Mouse (Mus musculus): ENCODE results near the gene Thop1. TPM values are rescaled to one million over a fixed set of nuclear protein-coding genes. Genes with fewer than 3 reads are reported as not detected.
"Not testable (repeated sequence)": the region's sequence is repeated elsewhere in the genome, so short reads cannot be mapped to it uniquely, and the experiment has no call there.

The Thop1 gene
- polyA plus RNA-seq, 1 experiment from 2014 or later, result 54.1 TPM

DNA sequence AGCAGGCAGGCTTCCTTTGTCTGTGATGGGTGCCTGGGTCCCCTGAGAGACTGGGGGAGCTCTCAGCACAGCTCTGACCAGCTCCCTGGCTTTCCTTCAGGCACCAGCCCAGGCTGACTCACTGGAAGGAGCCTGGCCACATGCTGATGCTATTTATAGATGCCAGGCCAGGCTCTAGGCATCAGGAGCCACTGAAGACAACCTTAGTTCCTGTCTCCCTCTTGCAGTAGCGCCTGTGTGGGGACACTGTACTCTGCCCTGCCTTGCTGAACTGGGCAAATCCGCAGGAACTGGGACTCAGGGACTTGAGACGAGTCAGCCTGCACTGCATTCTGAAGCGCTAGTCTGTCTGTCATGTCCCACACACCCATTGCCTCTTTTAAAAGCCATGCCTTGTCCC is 42.5 kb upstream of the Thop1 start:
- no peak overlapping the region for H3K4me3 ChIP-seq (ENCODE audit: low read depth, low read length)
- peaks cover 14% of the 10 kb centered on the region for H3K36me3 ChIP-seq (ENCODE audit: control insufficient read depth, insufficient read depth, low read length)
- no peak for ATAC-seq (replicated peaks; ENCODE audit: low FRiP score, low TSS enrichment, low read depth)
- H3K9me3 ChIP-seq (ENCODE audit: control insufficient read depth, low read length), result no peaks in the 10 kb centered on the region
- no peak overlapping the region for H3K9ac ChIP-seq (ENCODE audit: low read length)
- peaks cover 38% of the 10 kb centered on the region for H3K27me3 ChIP-seq (replicated peaks; ENCODE audit: control insufficient read depth, insufficient read depth, low read length)
- DNase-seq (ENCODE audit: low spot score), result no peak
- no peak overlapping the region for H3K4me2 ChIP-seq (ENCODE audit: low read length)
- H3K4me1 ChIP-seq (replicated peaks; ENCODE audit: control insufficient read depth, insufficient read depth, low read length), result 0 out of 2 replicates have a peak, but pooled peaks cover 2% of the 10 kb centered on the region
- 62% methylated on average over 4 of the region's 4 CpGs for WGBS
- no peak overlapping the region for H3K27ac ChIP-seq (ENCODE audit: low read depth)

GRCm38 (mm10) chr10:81028219-81028618 is 41.6 kb upstream of the Thop1 start:
- Histone ChIP-seq H3K4me1 (replicated peaks; ENCODE audit: control insufficient read depth, insufficient read depth, low read length) (0 out of 2 replicates have a peak, but pooled peaks cover 2% of the 10 kb centered on the region), H3K4me3 (ENCODE audit: low read depth, low read length) (no peak overlapping the region), H3K36me3 (ENCODE audit: control insufficient read depth, insufficient read depth, low read length) (peaks cover 14% of the 10 kb centered on the region), H3K9ac (ENCODE audit: low read length) (no peak overlapping the region), H3K4me2 (ENCODE audit: low read length) (no peak overlapping the region), H3K9me3 (ENCODE audit: control insufficient read depth, low read length) (no peaks in the 10 kb centered on the region), H3K27ac (ENCODE audit: low read depth) (no peak overlapping the region), H3K27me3 (replicated peaks; ENCODE audit: control insufficient read depth, insufficient read depth, low read length) (peaks cover 33% of the 10 kb centered on the region)
- no peak for ATAC-seq (replicated peaks; ENCODE audit: low FRiP score, low TSS enrichment, low read depth)
- DNase-seq (ENCODE audit: low spot score), result no peak

- H3K27ac ChIP-seq (ENCODE audit: low read depth), result no peak overlapping the region
- H3K4me1 ChIP-seq (replicated peaks; ENCODE audit: control insufficient read depth, insufficient read depth, low read length), result 0 out of 2 replicates have a peak, but pooled peaks cover 2% of the 10 kb centered on the region
- DNase-seq (ENCODE audit: low spot score) (no peak), ATAC-seq (replicated peaks; ENCODE audit: low FRiP score, low TSS enrichment, low read depth) (no peak)
- H3K9ac ChIP-seq (ENCODE audit: low read length), result no peak overlapping the region
- no peak overlapping the region for H3K4me2 ChIP-seq (ENCODE audit: low read length)
- WGBS, result 73% methylated on average over 10 of the region's 10 CpGs
- peaks cover 26% of the 10 kb centered on the region for H3K27me3 ChIP-seq (replicated peaks; ENCODE audit: control insufficient read depth, insufficient read depth, low read length)
- no peak overlapping the region for H3K4me3 ChIP-seq (ENCODE audit: low read depth, low read length)
- H3K36me3 ChIP-seq (ENCODE audit: control insufficient read depth, insufficient read depth, low read length), result peaks cover 14% of the 10 kb centered on the region
- H3K9me3 ChIP-seq (ENCODE audit: control insufficient read depth, low read length), result no peaks in the 10 kb centered on the region
Measured at GRCm38 (mm10) chr10:81029031-81029430, 40.8 kb upstream of the Thop1 start.

DNA sequence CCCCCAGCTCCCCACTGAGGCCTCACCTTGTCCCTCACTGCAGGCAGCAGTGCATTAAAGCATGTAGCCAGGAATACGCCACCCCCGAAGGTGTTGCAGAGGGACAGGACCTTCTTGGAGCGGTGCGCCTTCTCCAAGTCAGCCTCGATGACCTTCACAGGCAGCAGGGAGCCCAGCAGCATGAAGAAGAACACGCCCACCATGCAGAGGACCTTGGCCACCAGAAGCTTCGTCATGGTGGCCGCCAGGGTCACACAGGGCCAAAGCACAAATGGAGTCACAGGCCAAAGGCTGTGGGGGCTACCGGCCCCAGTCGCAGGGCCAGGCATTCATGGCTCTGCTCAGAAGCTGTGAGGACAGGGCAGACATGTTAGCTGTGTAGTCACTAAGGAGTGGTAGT is 36.2 kb upstream of the Thop1 start:
- no peak for DNase-seq (ENCODE audit: low spot score)
- no peak for ATAC-seq (replicated peaks; ENCODE audit: low FRiP score, low TSS enrichment, low read depth)
- Histone ChIP-seq H3K36me3 (ENCODE audit: control insufficient read depth, insufficient read depth, low read length) (peaks cover 14% of the 10 kb centered on the region), H3K4me2 (ENCODE audit: low read length) (no peak overlapping the region), H3K27me3 (replicated peaks; ENCODE audit: control insufficient read depth, insufficient read depth, low read length) (no peaks in the 10 kb centered on the region), H3K9me3 (ENCODE audit: control insufficient read depth, low read length) (no peaks in the 10 kb centered on the region), H3K4me3 (ENCODE audit: low read depth, low read length) (no peak overlapping the region), H3K27ac (ENCODE audit: low read depth) (no peak overlapping the region), H3K4me1 (replicated peaks; ENCODE audit: control insufficient read depth, insufficient read depth, low read length) (no peaks in the 10 kb centered on the region), H3K9ac (ENCODE audit: low read length) (no peak overlapping the region)
- WGBS, result 83% methylated on average over 10 of the region's 10 CpGs

- no peak overlapping the region for H3K4me3 ChIP-seq (ENCODE audit: low read depth, low read length)
- no peak overlapping the region for H3K9ac ChIP-seq (ENCODE audit: low read length)
- DNase-seq (ENCODE audit: low spot score) (no peak), ATAC-seq (replicated peaks; ENCODE audit: low FRiP score, low TSS enrichment, low read depth) (no peak)
- 79% methylated on average over 7 of the region's 7 CpGs for WGBS
- H3K27me3 ChIP-seq (replicated peaks; ENCODE audit: control insufficient read depth, insufficient read depth, low read length), result no peaks in the 10 kb centered on the region
- no peak overlapping the region for H3K27ac ChIP-seq (ENCODE audit: low read depth)
- H3K4me2 ChIP-seq (ENCODE audit: low read length), result no peak overlapping the region
- 0 out of 2 replicates have a peak, but pooled peaks cover 2% of the 10 kb centered on the region for H3K36me3 ChIP-seq (ENCODE audit: control insufficient read depth, insufficient read depth, low read length)
- no peaks in the 10 kb centered on the region for H3K9me3 ChIP-seq (ENCODE audit: control insufficient read depth, low read length)
- no peaks in the 10 kb centered on the region for H3K4me1 ChIP-seq (replicated peaks; ENCODE audit: control insufficient read depth, insufficient read depth, low read length)
Measured at GRCm38 (mm10) chr10:81036251-81036650, 33.6 kb upstream of the Thop1 start.

GRCm38 (mm10) chr10:81036988-81037580 is 32.8 kb upstream of the Thop1 start, which contains the start of gene Slc39a3:
Gene Slc39a3, minus strand, starts transcription at chr10:81037426.
- under 1% methylated on average over 35 of the region's 35 CpGs for WGBS
- peak within 1 kb of the TSS; percentile 16; the same call in 1 of the 2 replicates for H3K27ac ChIP-seq (ENCODE audit: low read depth)
- ATAC-seq (replicated peaks; ENCODE audit: low FRiP score, low TSS enrichment, low read depth) (peak; percentile 99), DNase-seq (ENCODE audit: low spot score) (peak; percentile 100)
- no peaks in the 10 kb centered on the region for H3K4me1 ChIP-seq (replicated peaks; ENCODE audit: control insufficient read depth, insufficient read depth, low read length)
- peak within 1 kb of the TSS; percentile 71 for H3K4me3 ChIP-seq (ENCODE audit: low read depth, low read length)
- no peaks in the 10 kb centered on the region for H3K9me3 ChIP-seq (ENCODE audit: control insufficient read depth, low read length)
- H3K9ac ChIP-seq (ENCODE audit: low read length), result peak within 1 kb of the TSS; percentile 54
- H3K36me3 ChIP-seq (ENCODE audit: control insufficient read depth, insufficient read depth, low read length), result 0 out of 2 replicates have a peak, but pooled peaks cover under 1% of the 10 kb centered on the region
- no peaks in the 10 kb centered on the region for H3K27me3 ChIP-seq (replicated peaks; ENCODE audit: control insufficient read depth, insufficient read depth, low read length)
- peak within 1 kb of the TSS; percentile 59 for H3K4me2 ChIP-seq (ENCODE audit: low read length)

DNA sequence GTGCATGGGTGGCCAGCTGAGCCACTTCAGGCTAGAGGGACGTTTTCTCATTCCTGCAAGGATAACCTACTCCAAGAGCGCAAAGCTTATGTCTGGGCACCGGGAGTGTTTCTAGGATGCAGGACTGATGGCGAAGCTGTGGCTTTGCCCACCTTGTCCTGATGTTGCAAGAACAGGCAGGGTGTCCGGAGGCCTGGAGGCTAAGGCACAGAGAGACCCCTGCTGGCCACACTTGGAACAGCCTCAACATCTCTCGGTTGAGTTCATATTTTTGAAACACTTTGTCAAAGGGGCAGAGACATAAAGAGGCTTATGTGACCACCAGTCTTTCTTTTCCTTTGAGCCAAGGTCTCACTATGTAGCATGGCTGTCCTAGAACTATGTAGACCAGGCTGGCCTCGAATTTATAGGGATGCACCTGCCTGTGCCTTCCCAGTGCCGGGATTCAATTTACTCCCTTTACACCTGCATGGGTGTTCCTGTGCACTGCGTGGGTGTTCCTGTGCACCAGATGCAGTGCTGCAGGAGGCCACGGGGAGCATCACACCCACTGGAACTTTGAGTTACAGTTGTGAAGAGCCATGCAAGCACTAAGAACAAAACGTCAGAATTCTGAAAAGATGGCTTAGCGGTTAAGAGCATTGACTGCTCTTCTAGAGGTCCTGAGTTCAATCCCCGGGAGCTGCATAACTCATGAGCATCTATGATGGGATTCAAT is 28.2 kb upstream of the Thop1 start:
- H3K4me2 ChIP-seq (ENCODE audit: low read length), result no peak overlapping the region
- ATAC-seq (replicated peaks; ENCODE audit: low FRiP score, low TSS enrichment, low read depth), result no peak
- H3K36me3 ChIP-seq (ENCODE audit: control insufficient read depth, insufficient read depth, low read length), result peaks cover 45% of the 10 kb centered on the region
- WGBS, result 36% methylated on average over 13 of the region's 13 CpGs
- H3K4me1 ChIP-seq (replicated peaks; ENCODE audit: control insufficient read depth, insufficient read depth, low read length), result no peaks in the 10 kb centered on the region
- no peaks in the 10 kb centered on the region for H3K27me3 ChIP-seq (replicated peaks; ENCODE audit: control insufficient read depth, insufficient read depth, low read length)
- H3K4me3 ChIP-seq (ENCODE audit: low read depth, low read length), result no peak overlapping the region
- no peaks in the 10 kb centered on the region for H3K9me3 ChIP-seq (ENCODE audit: control insufficient read depth, low read length)
- DNase-seq (ENCODE audit: low spot score), result peak; percentile 88
- no peak overlapping the region for H3K9ac ChIP-seq (ENCODE audit: low read length)
- no peak overlapping the region for H3K27ac ChIP-seq (ENCODE audit: low read depth)

DNA sequence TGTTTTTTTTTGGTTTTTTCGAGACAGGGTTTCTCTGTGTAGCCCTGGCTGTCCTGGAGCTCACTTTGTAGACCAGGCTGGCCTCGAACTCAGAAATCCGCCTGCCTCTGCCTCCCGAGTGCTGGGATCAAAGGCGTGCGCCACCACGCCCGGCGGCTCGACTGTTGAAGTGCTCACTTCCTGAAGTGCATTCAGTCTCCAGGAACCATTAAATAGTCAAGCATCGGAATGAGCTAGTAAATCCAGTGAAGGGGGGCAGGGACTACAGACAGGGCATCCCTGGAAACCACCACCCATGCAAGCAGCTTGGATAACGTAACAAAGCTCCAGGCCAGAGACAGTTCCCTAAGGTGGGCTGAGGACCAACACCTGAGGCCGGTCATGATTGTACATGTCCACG is 24.6 kb upstream of the Thop1 start:
- H3K9ac ChIP-seq (ENCODE audit: low read length); H3K27me3 ChIP-seq (replicated peaks; ENCODE audit: control insufficient read depth, insufficient read depth, low read length); H3K4me3 ChIP-seq (ENCODE audit: low read depth, low read length); H3K27ac ChIP-seq (ENCODE audit: low read depth); H3K9me3 ChIP-seq (ENCODE audit: control insufficient read depth, low read length); H3K4me1 ChIP-seq (replicated peaks; ENCODE audit: control insufficient read depth, insufficient read depth, low read length); ATAC-seq (replicated peaks; ENCODE audit: low FRiP score, low TSS enrichment, low read depth); H3K4me2 ChIP-seq (ENCODE audit: low read length); DNase-seq (ENCODE audit: low spot score): not testable (repeated sequence)
- WGBS, result 91% methylated on average over 14 of the region's 14 CpGs
- peaks cover 82% of the 10 kb centered on the region for H3K36me3 ChIP-seq (ENCODE audit: control insufficient read depth, insufficient read depth, low read length)
